Mouse (Mus musculus) stomach, postnatal 0 days (tissue): Measurements from ENCODE around the gene Fgfr2.

Source experiments
- CTCF ChIP-seq: IDR thresholded peaks from 2 replicates; pipeline ENCODE4 v1.5.1; 2016; ENCODE audit warnings: antibody characterized with exemption, low read depth, mild to moderate bottlenecking, moderate library complexity
- EP300 ChIP-seq: optimal IDR thresholded peaks from 2 replicates; pipeline ENCODE3; 2016; ENCODE audit warnings: antibody characterized with exemption

- TF ChIP-seq EP300 (no peak), CTCF (no peak)
Observed at GRCm38 (mm10) chr7:131557751-131558150, 1565.4 kb downstream of the Fgfr2 start.
